Mouse (Mus musculus): Measurements from ENCODE around the gene Arid2. TPM values are rescaled to one million over a fixed set of nuclear protein-coding genes. Genes with fewer than 3 reads are reported as not detected.
A peak's percentile ranks its signal among the peaks of the same experiment; 100 is the strongest.

The Arid2 gene
- polyA plus RNA-seq, 1 experiment = 9.3 TPM

DNA sequence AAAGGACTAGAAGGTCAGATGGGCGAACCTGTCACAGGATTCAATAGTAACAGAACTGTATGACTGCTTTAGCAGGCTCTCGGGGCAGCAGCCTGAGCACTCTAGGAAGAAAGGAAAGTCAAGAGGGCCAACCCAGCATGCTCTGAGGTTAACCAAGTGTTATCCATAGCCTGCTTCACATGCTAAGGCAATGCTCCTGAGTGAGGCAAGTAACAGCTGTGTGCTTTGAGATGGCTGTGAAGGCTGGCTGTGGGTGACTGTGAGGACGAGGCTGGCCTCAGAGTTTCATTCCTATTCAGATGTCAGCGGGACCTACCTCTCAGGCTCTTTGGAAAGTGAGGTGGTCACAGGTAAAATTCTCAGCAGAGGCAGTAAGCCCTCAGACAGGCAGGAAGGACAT is 118.9 kb downstream of the Arid2 start:
- H3K36me3 ChIP-seq (ENCODE audit: control insufficient read depth, insufficient read depth) = peaks cover 50% of the 10 kb centered on the region
- H3K27me3 ChIP-seq (ENCODE audit: control insufficient read depth, insufficient read depth, insufficient read length) = no peaks in the 10 kb centered on the region
- H3K79me2 ChIP-seq (ENCODE audit: control insufficient read depth, insufficient read depth) = no peaks in the 10 kb centered on the region
- TF ChIP-seq MYOG (IDR thresholded peaks at IDR 0.05; ENCODE audit: control insufficient read depth in 1 of 3, insufficient read depth in 1 of 3, insufficient read length in 2 of 3, low read depth in 2 of 3) (peak; percentile 50 to 89 (median 55)), TCF3 (IDR thresholded peaks at IDR 0.05; ENCODE audit: insufficient read length, low read depth) (peak; percentile 22), POLR2A (IDR thresholded peaks at IDR 0.05; ENCODE audit: insufficient read length, low read depth) (peak; percentile 24), SRF (IDR thresholded peaks at IDR 0.05; ENCODE audit: control insufficient read depth, insufficient read length, low read depth) (no peak), MAX (IDR thresholded peaks at IDR 0.05; ENCODE audit: low read depth) (no peak), POLR2AphosphoS2 (IDR thresholded peaks at IDR 0.05; ENCODE audit: insufficient read length, low read depth) (no peak), REST (IDR thresholded peaks at IDR 0.05; ENCODE audit: insufficient read depth, insufficient read length) (no peak), MYOD1 (IDR thresholded peaks at IDR 0.05; ENCODE audit: control insufficient read depth in 1 of 3, insufficient read length in 2 of 3, low read depth in 2 of 3) (peak; percentile 39 to 87 (median 85)), USF1 (IDR thresholded peaks at IDR 0.05; ENCODE audit: low read depth) (no peak), E2F4 (IDR thresholded peaks at IDR 0.05; ENCODE audit: insufficient read depth) (no peak), TCF12 (IDR thresholded peaks at IDR 0.05; ENCODE audit: insufficient read depth, poor library complexity, severe bottlenecking) (no peak), CEBPB (IDR thresholded peaks at IDR 0.05; ENCODE audit: insufficient read depth, poor library complexity, severe bottlenecking) (no peak)
- H3ac ChIP-seq (ENCODE audit: control insufficient read depth, insufficient read length) = no peak overlapping the region
- no peak overlapping the region for H3K4me2 ChIP-seq (ENCODE audit: low read depth)
- H3K4me3 ChIP-seq = no peak overlapping the region

DNA sequence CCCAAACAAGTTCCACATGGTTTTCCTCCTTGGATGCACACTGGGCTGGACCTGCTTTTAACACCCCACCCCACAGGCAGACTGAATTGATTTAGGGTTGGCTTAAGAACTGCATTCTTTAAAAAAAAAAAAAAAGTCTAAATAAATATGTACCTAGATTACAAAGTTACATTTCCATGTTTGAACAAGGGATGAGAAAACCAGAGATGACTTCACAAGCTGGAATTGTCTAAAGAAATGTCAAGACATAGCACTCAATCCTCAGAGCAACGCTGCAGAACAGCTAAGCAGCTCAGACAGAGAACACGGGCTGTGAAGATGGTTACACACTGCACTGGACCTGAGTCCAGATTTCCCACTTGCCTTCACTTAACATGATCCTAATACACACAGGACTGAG is 119.8 kb downstream of the Arid2 start:
- H3K4me2 ChIP-seq (ENCODE audit: low read depth) = no peak overlapping the region
- no peak overlapping the region for H3K4me3 ChIP-seq
- TF ChIP-seq POLR2AphosphoS2 (IDR thresholded peaks at IDR 0.05; ENCODE audit: insufficient read length, low read depth) (peak; percentile 60), SRF (IDR thresholded peaks at IDR 0.05; ENCODE audit: control insufficient read depth, insufficient read length, low read depth) (no peak)
- H3K79me2 ChIP-seq (ENCODE audit: control insufficient read depth, insufficient read depth) = no peaks in the 10 kb centered on the region
- peaks cover 50% of the 10 kb centered on the region for H3K36me3 ChIP-seq (ENCODE audit: control insufficient read depth, insufficient read depth)
- no peak overlapping the region for H3ac ChIP-seq (ENCODE audit: control insufficient read depth, insufficient read length)
- no peaks in the 10 kb centered on the region for H3K27me3 ChIP-seq (ENCODE audit: control insufficient read depth, insufficient read depth, insufficient read length)

DNA sequence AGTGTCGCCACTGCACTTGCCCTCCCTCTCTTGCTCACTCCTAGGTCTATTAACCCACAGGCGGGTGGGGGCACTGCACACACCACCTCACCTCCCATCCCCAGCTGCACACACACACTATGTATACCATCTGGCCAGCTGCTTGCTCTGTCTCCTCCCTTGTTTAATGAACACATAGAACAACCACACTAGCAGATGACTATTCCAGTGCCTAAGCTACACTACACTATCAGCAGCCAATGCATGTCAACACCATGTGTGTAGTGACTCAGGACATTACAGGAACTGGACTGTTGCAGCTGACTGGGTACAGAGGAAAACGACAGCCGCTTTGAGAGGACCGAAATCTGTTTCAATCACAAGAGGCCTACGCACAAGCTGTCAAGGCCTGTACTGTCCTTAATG is 121.4 kb downstream of the Arid2 start:
- Histone ChIP-seq H3K79me2 (ENCODE audit: control insufficient read depth, insufficient read depth) (no peaks in the 10 kb centered on the region), H3ac (ENCODE audit: control insufficient read depth, insufficient read length) (no peak overlapping the region), H3K36me3 (ENCODE audit: control insufficient read depth, insufficient read depth) (peaks cover 53% of the 10 kb centered on the region), H3K4me3 (no peak overlapping the region), H3K4me2 (ENCODE audit: low read depth) (no peak overlapping the region), H3K27me3 (ENCODE audit: control insufficient read depth, insufficient read depth, insufficient read length) (no peaks in the 10 kb centered on the region)
- TF ChIP-seq CEBPB (IDR thresholded peaks at IDR 0.05; ENCODE audit: insufficient read depth, poor library complexity, severe bottlenecking) (no peak), POLR2A (IDR thresholded peaks at IDR 0.05; ENCODE audit: insufficient read length, low read depth) (peak; percentile 32), POLR2AphosphoS2 (IDR thresholded peaks at IDR 0.05; ENCODE audit: insufficient read length, low read depth) (peak; percentile 85), MYOD1 (IDR thresholded peaks at IDR 0.05; ENCODE audit: control insufficient read depth in 1 of 3, insufficient read length in 2 of 3, low read depth in 2 of 3) (peak in 1 of 3 experiments; percentile 4), MAX (IDR thresholded peaks at IDR 0.05; ENCODE audit: low read depth) (no peak), REST (IDR thresholded peaks at IDR 0.05; ENCODE audit: insufficient read depth, insufficient read length) (no peak), TCF3 (IDR thresholded peaks at IDR 0.05; ENCODE audit: insufficient read length, low read depth) (no peak)

DNA sequence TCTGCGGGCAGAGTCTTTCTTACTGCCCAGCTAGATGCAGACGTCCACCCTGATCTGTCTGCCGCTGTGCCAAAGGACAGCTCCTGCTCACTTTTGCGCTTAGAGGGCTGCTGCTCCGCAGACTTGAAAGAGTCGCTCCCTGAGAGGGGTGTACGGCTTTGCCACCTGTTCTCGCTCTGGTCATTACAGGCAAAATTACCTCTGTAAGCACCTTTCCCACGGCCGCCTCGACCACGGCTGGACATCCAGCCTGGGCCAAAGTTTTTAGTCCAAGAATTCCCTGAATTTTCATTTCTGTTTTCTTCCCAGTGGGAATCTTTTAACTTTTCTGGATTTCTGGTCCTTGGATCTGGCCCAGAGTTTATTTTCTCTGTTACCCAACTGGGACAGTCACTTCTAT is 130.8 kb downstream of the Arid2 start:
- Histone ChIP-seq H3K4me3 (no peak overlapping the region), H3ac (ENCODE audit: control insufficient read depth, insufficient read length) (no peak overlapping the region), H3K36me3 (ENCODE audit: control insufficient read depth, insufficient read depth) (peaks cover 95% of the 10 kb centered on the region), H3K79me2 (ENCODE audit: control insufficient read depth, insufficient read depth) (no peaks in the 10 kb centered on the region), H3K27me3 (ENCODE audit: control insufficient read depth, insufficient read depth, insufficient read length) (no peaks in the 10 kb centered on the region), H3K4me2 (ENCODE audit: low read depth) (no peak overlapping the region)
- no peak for TF ChIP-seq USF1 (IDR thresholded peaks at IDR 0.05; ENCODE audit: low read depth)

DNA sequence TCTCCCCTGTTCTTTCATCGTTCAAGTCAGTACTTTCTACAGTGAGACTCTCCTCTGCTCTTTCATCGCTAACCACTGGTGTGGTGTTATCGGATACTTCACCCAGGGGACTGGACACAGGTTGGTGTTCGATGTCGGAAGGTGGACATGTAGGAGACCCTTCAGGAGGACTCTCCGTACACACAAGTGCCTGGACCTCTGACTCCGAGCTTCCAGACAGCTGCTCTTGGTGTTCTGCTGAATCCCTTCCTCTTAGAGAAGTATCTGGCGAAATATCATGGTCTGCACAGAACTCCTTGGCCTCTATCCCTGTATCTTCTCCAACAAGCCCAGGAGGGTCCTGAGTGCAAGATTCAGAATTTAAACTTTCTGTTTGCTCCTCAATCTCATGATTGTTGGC is 132.6 kb downstream of the Arid2 start:
- no peak for TF ChIP-seq MAX (IDR thresholded peaks at IDR 0.05; ENCODE audit: low read depth)
- TF ChIP-seq REST (IDR thresholded peaks at IDR 0.05; ENCODE audit: insufficient read depth, insufficient read length) = no peak
- no peak for TF ChIP-seq USF1 (IDR thresholded peaks at IDR 0.05; ENCODE audit: low read depth)
- no peak for TF ChIP-seq TCF12 (IDR thresholded peaks at IDR 0.05; ENCODE audit: insufficient read depth, poor library complexity, severe bottlenecking)
- TF ChIP-seq MYOD1 (IDR thresholded peaks at IDR 0.05; ENCODE audit: control insufficient read depth in 1 of 3, insufficient read length in 2 of 3, low read depth in 2 of 3) = no peak
- no peak for TF ChIP-seq POLR2AphosphoS2 (IDR thresholded peaks at IDR 0.05; ENCODE audit: insufficient read length, low read depth)
- no peak for TF ChIP-seq TCF3 (IDR thresholded peaks at IDR 0.05; ENCODE audit: insufficient read length, low read depth)
- TF ChIP-seq SRF (IDR thresholded peaks at IDR 0.05; ENCODE audit: control insufficient read depth, insufficient read length, low read depth) = no peak
- no peak for TF ChIP-seq POLR2A (IDR thresholded peaks at IDR 0.05; ENCODE audit: insufficient read length, low read depth)
- no peak for TF ChIP-seq CEBPB (IDR thresholded peaks at IDR 0.05; ENCODE audit: insufficient read depth, poor library complexity, severe bottlenecking)
- no peak for TF ChIP-seq E2F4 (IDR thresholded peaks at IDR 0.05; ENCODE audit: insufficient read depth)
- TF ChIP-seq MYOG (IDR thresholded peaks at IDR 0.05; ENCODE audit: control insufficient read depth in 1 of 3, insufficient read depth in 1 of 3, insufficient read length in 2 of 3, low read depth in 2 of 3) = no peak
- H3K4me3 ChIP-seq = no peak overlapping the region
- H3K79me2 ChIP-seq (ENCODE audit: control insufficient read depth, insufficient read depth) = no peaks in the 10 kb centered on the region
- H3K4me2 ChIP-seq (ENCODE audit: low read depth) = no peak overlapping the region
- H3ac ChIP-seq (ENCODE audit: control insufficient read depth, insufficient read length) = no peak overlapping the region
- H3K36me3 ChIP-seq (ENCODE audit: control insufficient read depth, insufficient read depth) = peaks cover 94% of the 10 kb centered on the region
- no peaks in the 10 kb centered on the region for H3K27me3 ChIP-seq (ENCODE audit: control insufficient read depth, insufficient read depth, insufficient read length)

All from myocyte (in vitro differentiated cells).